Mouse (Mus musculus) erythroblast, embryonic 14.5 days (primary cell): Measurements from ENCODE around the gene Unc45b.

Experiments
- GATA1 ChIP-seq: IDR thresholded peaks from 2 replicates; pipeline ENCODE4 v1.6.1; 2012; ENCODE audit warnings: low read length, inconsistent platforms, mixed read lengths
- TAL1 ChIP-seq: IDR thresholded peaks from 3 replicates; pipeline ENCODE4 v1.6.1; 2012; ENCODE audit warnings: low read length, inconsistent platforms, mixed read lengths

- TF ChIP-seq TAL1 (no peak), GATA1 (no peak)
Measured at GRCm38 (mm10) chr11:82959613-82960012, 49.3 kb downstream of the Unc45b start.
